Mouse (Mus musculus): ENCODE data around the gene Tsr1.

DNA sequence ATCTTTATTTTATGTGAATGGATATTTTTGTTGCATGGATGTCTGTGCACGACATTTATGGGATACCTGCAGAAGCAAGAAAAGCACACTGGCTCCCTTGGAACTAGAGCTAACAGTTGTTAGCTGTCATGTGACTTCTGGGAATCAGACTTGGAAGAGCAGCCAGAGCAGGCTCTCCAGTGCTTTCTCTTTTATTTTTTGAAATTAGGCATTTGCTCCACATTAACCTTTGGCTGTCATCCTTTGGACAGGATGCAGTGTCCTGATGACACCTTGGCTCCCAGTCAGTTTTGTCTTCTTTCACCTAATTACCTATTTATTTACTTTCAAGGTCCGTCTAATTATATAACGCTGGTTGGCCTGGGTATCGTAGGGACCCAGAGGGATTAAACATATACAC is 3.3 kb upstream of the Tsr1 start:
- TF ChIP-seq CTCF (IDR thresholded peaks at IDR 0.05; ENCODE audit: borderline replicate concordance, insufficient read depth, low read depth, low read length), result no peak
- no peak for TF ChIP-seq POLR2A (IDR thresholded peaks at IDR 0.05; ENCODE audit: borderline replicate concordance, insufficient read depth, low read length)

All from cerebellum, adult 2 months (tissue).